In genomic region chr5:100415761-100416590, GRCm38 (mm10) we compare ENCODE assay signal across 8 mouse cellular contexts. TPM values are rescaled to one million over a fixed set of nuclear protein-coding genes. Genes with fewer than 3 reads are reported as not detected.
A peak's percentile ranks its signal among the peaks of the same experiment; 100 is the strongest.
DNase-seq lines count a peak whose midpoint lies in the region; ATAC-seq lines count a peak whose summit lies in the region.

Gene Sec31a (minus strand): TSS chr5:100416234.

- peak within 1 kb of the TSS; percentile 88 for H3K27ac ChIP-seq in intestine, embryonic 14.5 days (ENCODE audit: low read depth)

- DNase-seq in adrenal gland, adult (ENCODE audit: inconsistent age in 2 of 2, low spot score in 1 of 2), result peak; percentile 99
- peak; percentile 95 for DNase-seq in embryo, embryonic 10.5 days (ENCODE audit: low spot score)
- DNase-seq in gastrocnemius, postnatal 25 days, result peak; percentile 98
- peak; percentile 96 for DNase-seq in intestine, embryonic 14.5 days (ENCODE audit: low spot score)
- DNase-seq in left cerebral cortex, postnatal 14 days (ENCODE audit: low spot score in 2 of 2), result peak; percentile 96 to 98
- peak; percentile 96 for DNase-seq in mesoderm, embryonic 11.5 days (ENCODE audit: low read depth, low spot score)
- peak; percentile 97 to 98 for DNase-seq in right cerebral cortex, postnatal 36 days (ENCODE audit: low spot score in 2 of 2)
- peak; percentile 97 for DNase-seq in yolk sac, embryonic 10.5 days (ENCODE audit: low spot score)

- H3K4me1 ChIP-seq in intestine, embryonic 14.5 days (replicated peaks; ENCODE audit: control insufficient read depth, insufficient read depth, low read length), result peaks cover 32% of the 10 kb centered on the region

- ATAC-seq in intestine, embryonic 14.5 days (replicated peaks; ENCODE audit: low FRiP score, low TSS enrichment, low read depth), result peak; percentile 96

- intact Hi-C loops in left cerebral cortex, postnatal 14 days (cut with DNase I), result loop anchor here (5.0 kb wide), 1 partner anchor 381 kb away; the partner anchor contains the start of genes Helq and Mrps18c

- no peaks in the 10 kb centered on the region for H3K9me3 ChIP-seq in intestine, embryonic 14.5 days (ENCODE audit: control insufficient read depth, low read length)

- peak within 1 kb of the TSS; percentile 92 for H3K4me3 ChIP-seq in intestine, embryonic 14.5 days (ENCODE audit: low read depth, low read length)

- H3K27me3 ChIP-seq in intestine, embryonic 14.5 days (replicated peaks; ENCODE audit: control insufficient read depth, insufficient read depth, low read length), result no peaks in the 10 kb centered on the region

- H3K36me3 ChIP-seq in intestine, embryonic 14.5 days (ENCODE audit: control insufficient read depth, insufficient read depth, low read length), result peaks cover 35% of the 10 kb centered on the region

- peak within 1 kb of the TSS; percentile 50 for H3K4me2 ChIP-seq in intestine, embryonic 14.5 days (ENCODE audit: low read length)

- H3K9ac ChIP-seq in intestine, embryonic 14.5 days (ENCODE audit: low read length), result peak within 1 kb of the TSS; percentile 88

- under 1% methylated on average over 79 of the region's 82 CpGs for WGBS in intestine, embryonic 14.5 days

RNA-seq across cellular contexts. Expression of gene Sec31a, which starts in this region (rescaled TPM):
- total RNA-seq in gastrocnemius, postnatal 25 days (2021), result 10 to 100 TPM; 61.2 to 65.4 TPM
- 170 TPM in 2 replicates for polyA plus RNA-seq in intestine, embryonic 14.5 days (2014; fragmentation: Nextera tagmentation; extraction: Ambion mirVana)
- 100 to 1,000 TPM; 108 to 112 TPM for total RNA-seq in left cerebral cortex, postnatal 14 days (2021)

Comparison
In these comparisons a context has a peak if more than half of its experiments do, and no peak if none do; other contexts are left out.
1. Peak in every context shown above with its lines: DNase-seq, ATAC-seq, H3K4me3 ChIP-seq and H3K27ac ChIP-seq.